Mouse (Mus musculus) right cerebral cortex, adult 2 months (tissue): ENCODE data around the gene Lurap1l.

Experiments used
- DNase-seq, 2 experiments: peaks; one replicate each; pipeline ENCODE4 v3.0.0; 2021 to 2022; ENCODE audit warnings: low spot score in 2 of 2

Gene Lurap1l

GRCm38 (mm10) chr4:80910481-80910870, at the start of gene Lurap1l:
TSS of gene Lurap1l (plus strand) at chr4:80910646.
- peak; percentile 57 to 60 for DNase-seq

- DNase-seq, result no peak
Measured at GRCm38 (mm10) chr4:80862962-80863361, 47.5 kb upstream of the Lurap1l start.

GRCm38 (mm10) chr4:80863906-80864305, 46.5 kb upstream of the Lurap1l start:
- no peak for DNase-seq

- peak; percentile 74 to 81 for DNase-seq
Measured at GRCm38 (mm10) chr4:80864511-80864922, 45.9 kb upstream of the Lurap1l start.

- DNase-seq, result peak in 1 of 2 experiments; percentile 33
Measured at GRCm38 (mm10) chr4:80866065-80866464, 44.4 kb upstream of the Lurap1l start.

GRCm38 (mm10) chr4:80869598-80869997, 40.8 kb upstream of the Lurap1l start:
- DNase-seq, result no peak

GRCm38 (mm10) chr4:80872847-80873644, 37.4 kb upstream of the Lurap1l start:
- no peak for DNase-seq

- no peak for DNase-seq
Measured at GRCm38 (mm10) chr4:80874121-80874859, 36.2 kb upstream of the Lurap1l start.

GRCm38 (mm10) chr4:80875055-80875454, 35.4 kb upstream of the Lurap1l start:
- DNase-seq, result no peak

GRCm38 (mm10) chr4:80881996-80882599, 28.3 kb upstream of the Lurap1l start:
- no peak for DNase-seq

GRCm38 (mm10) chr4:80886631-80887030, 23.8 kb upstream of the Lurap1l start:
- no peak for DNase-seq

- DNase-seq, result no peak
Measured at GRCm38 (mm10) chr4:80891004-80891403, 19.4 kb upstream of the Lurap1l start.

GRCm38 (mm10) chr4:80895278-80895894, 15.1 kb upstream of the Lurap1l start:
- DNase-seq, result no peak

- DNase-seq, result no peak
Measured at GRCm38 (mm10) chr4:80906726-80907125, 3.7 kb upstream of the Lurap1l start.

- no peak for DNase-seq
Measured at GRCm38 (mm10) chr4:80907973-80908372, 2.5 kb upstream of the Lurap1l start.

- no peak for DNase-seq
Measured at GRCm38 (mm10) chr4:80908902-80909301, 1.5 kb upstream of the Lurap1l start.

- peak; percentile 52 to 59 for DNase-seq
Measured at GRCm38 (mm10) chr4:80910871-80911701, 640 bp downstream of the Lurap1l start.

- peak; percentile 74 to 76 for DNase-seq
Measured at GRCm38 (mm10) chr4:80911706-80912540, 1.5 kb downstream of the Lurap1l start.

GRCm38 (mm10) chr4:80915211-80915610, 4.8 kb downstream of the Lurap1l start:
- DNase-seq, result no peak

- DNase-seq, result no peak
Measured at GRCm38 (mm10) chr4:80916695-80917094, 6.2 kb downstream of the Lurap1l start.
